Mouse (Mus musculus): ENCODE measurements around the gene Nup107. TPM values are rescaled to one million over a fixed set of nuclear protein-coding genes. Genes with fewer than 3 reads are reported as not detected.

Nup107 gene
- polyA plus RNA-seq, 1 experiment from 2014 or later = 77.5 TPM

GRCm38 (mm10) chr10:117757796-117758342 is 34.6 kb downstream of the Nup107 start:
- 95% methylated on average over 7 of the region's 7 CpGs for WGBS
- no peaks in the 10 kb centered on the region for H3K4me1 ChIP-seq (ENCODE audit: control insufficient read depth, insufficient read depth, low read length)
- no peaks in the 10 kb centered on the region for H3K27me3 ChIP-seq (ENCODE audit: control insufficient read depth, insufficient read depth, low read length)
- no peak overlapping the region for H3K4me2 ChIP-seq (replicated peaks; ENCODE audit: low read depth, low read length)
- ATAC-seq (ENCODE audit: low FRiP score, low TSS enrichment) = no peak
- H3K36me3 ChIP-seq (ENCODE audit: control insufficient read depth, insufficient read depth, low read length) = peaks cover 88% of the 10 kb centered on the region
- H3K9me3 ChIP-seq (ENCODE audit: control insufficient read depth, low read length) = no peaks in the 10 kb centered on the region
- no peak overlapping the region for H3K4me3 ChIP-seq (ENCODE audit: low read length)
- no peak overlapping the region for H3K9ac ChIP-seq (ENCODE audit: low read depth, low read length)
- no peak overlapping the region for H3K27ac ChIP-seq (ENCODE audit: low read depth, low read length)

GRCm38 (mm10) chr10:117757259-117757658 is 35.2 kb downstream of the Nup107 start:
- Histone ChIP-seq H3K27me3 (ENCODE audit: control insufficient read depth, insufficient read depth, low read length) (no peaks in the 10 kb centered on the region), H3K36me3 (ENCODE audit: control insufficient read depth, insufficient read depth, low read length) (peaks cover 86% of the 10 kb centered on the region), H3K4me1 (ENCODE audit: control insufficient read depth, insufficient read depth, low read length) (no peaks in the 10 kb centered on the region), H3K9me3 (ENCODE audit: control insufficient read depth, low read length) (no peaks in the 10 kb centered on the region), H3K4me3 (ENCODE audit: low read length) (no peak overlapping the region), H3K4me2 (replicated peaks; ENCODE audit: low read depth, low read length) (no peak overlapping the region), H3K9ac (ENCODE audit: low read depth, low read length) (no peak overlapping the region), H3K27ac (ENCODE audit: low read depth, low read length) (no peak overlapping the region)
- no peak for ATAC-seq (ENCODE audit: low FRiP score, low TSS enrichment)
- 87% methylated on average over 1 of the region's 1 CpGs for WGBS

- Histone ChIP-seq H3K27me3 (ENCODE audit: control insufficient read depth, insufficient read depth, low read length) (no peaks in the 10 kb centered on the region), H3K9ac (ENCODE audit: low read depth, low read length) (no peak overlapping the region), H3K36me3 (ENCODE audit: control insufficient read depth, insufficient read depth, low read length) (peaks cover 86% of the 10 kb centered on the region), H3K4me3 (ENCODE audit: low read length) (no peak overlapping the region), H3K4me1 (ENCODE audit: control insufficient read depth, insufficient read depth, low read length) (no peaks in the 10 kb centered on the region), H3K27ac (ENCODE audit: low read depth, low read length) (no peak overlapping the region), H3K9me3 (ENCODE audit: control insufficient read depth, low read length) (no peaks in the 10 kb centered on the region), H3K4me2 (replicated peaks; ENCODE audit: low read depth, low read length) (no peak overlapping the region)
- 95% methylated on average over 5 of the region's 5 CpGs for WGBS
- ATAC-seq (ENCODE audit: low FRiP score, low TSS enrichment) = no peak
Observed at GRCm38 (mm10) chr10:117756784-117757183, 35.7 kb downstream of the Nup107 start.

GRCm38 (mm10) chr10:117755799-117756467 is 36.6 kb downstream of the Nup107 start:
- ATAC-seq (ENCODE audit: low FRiP score, low TSS enrichment) = no peak
- Histone ChIP-seq H3K27me3 (ENCODE audit: control insufficient read depth, insufficient read depth, low read length) (no peaks in the 10 kb centered on the region), H3K4me1 (ENCODE audit: control insufficient read depth, insufficient read depth, low read length) (no peaks in the 10 kb centered on the region), H3K9ac (ENCODE audit: low read depth, low read length) (no peak overlapping the region), H3K9me3 (ENCODE audit: control insufficient read depth, low read length) (no peaks in the 10 kb centered on the region), H3K36me3 (ENCODE audit: control insufficient read depth, insufficient read depth, low read length) (peaks cover 86% of the 10 kb centered on the region), H3K27ac (ENCODE audit: low read depth, low read length) (no peak overlapping the region), H3K4me2 (replicated peaks; ENCODE audit: low read depth, low read length) (no peak overlapping the region), H3K4me3 (ENCODE audit: low read length) (no peak overlapping the region)
- WGBS = 92% methylated on average over 11 of the region's 11 CpGs

GRCm38 (mm10) chr10:117755086-117755798 is 37.3 kb downstream of the Nup107 start:
- no peak overlapping the region for H3K4me3 ChIP-seq (ENCODE audit: low read length)
- peaks cover 83% of the 10 kb centered on the region for H3K36me3 ChIP-seq (ENCODE audit: control insufficient read depth, insufficient read depth, low read length)
- no peak overlapping the region for H3K27ac ChIP-seq (ENCODE audit: low read depth, low read length)
- H3K4me2 ChIP-seq (replicated peaks; ENCODE audit: low read depth, low read length) = no peak overlapping the region
- no peak for ATAC-seq (ENCODE audit: low FRiP score, low TSS enrichment)
- H3K9me3 ChIP-seq (ENCODE audit: control insufficient read depth, low read length) = no peaks in the 10 kb centered on the region
- H3K27me3 ChIP-seq (ENCODE audit: control insufficient read depth, insufficient read depth, low read length) = no peaks in the 10 kb centered on the region
- H3K9ac ChIP-seq (ENCODE audit: low read depth, low read length) = no peak overlapping the region
- no peaks in the 10 kb centered on the region for H3K4me1 ChIP-seq (ENCODE audit: control insufficient read depth, insufficient read depth, low read length)
- WGBS = 89% methylated on average over 13 of the region's 13 CpGs

GRCm38 (mm10) chr10:117754609-117754940 is 37.9 kb downstream of the Nup107 start:
- no peaks in the 10 kb centered on the region for H3K4me1 ChIP-seq (ENCODE audit: control insufficient read depth, insufficient read depth, low read length)
- no peak overlapping the region for H3K9ac ChIP-seq (ENCODE audit: low read depth, low read length)
- no peak overlapping the region for H3K4me2 ChIP-seq (replicated peaks; ENCODE audit: low read depth, low read length)
- no peaks in the 10 kb centered on the region for H3K27me3 ChIP-seq (ENCODE audit: control insufficient read depth, insufficient read depth, low read length)
- H3K36me3 ChIP-seq (ENCODE audit: control insufficient read depth, insufficient read depth, low read length) = peaks cover 83% of the 10 kb centered on the region
- WGBS = 96% methylated on average over 7 of the region's 7 CpGs
- H3K4me3 ChIP-seq (ENCODE audit: low read length) = no peak overlapping the region
- no peak for ATAC-seq (ENCODE audit: low FRiP score, low TSS enrichment)
- no peak overlapping the region for H3K27ac ChIP-seq (ENCODE audit: low read depth, low read length)
- H3K9me3 ChIP-seq (ENCODE audit: control insufficient read depth, low read length) = no peaks in the 10 kb centered on the region

- peaks cover 79% of the 10 kb centered on the region for H3K36me3 ChIP-seq (ENCODE audit: control insufficient read depth, insufficient read depth, low read length)
- no peaks in the 10 kb centered on the region for H3K9me3 ChIP-seq (ENCODE audit: control insufficient read depth, low read length)
- H3K27me3 ChIP-seq (ENCODE audit: control insufficient read depth, insufficient read depth, low read length) = no peaks in the 10 kb centered on the region
- no peak overlapping the region for H3K4me3 ChIP-seq (ENCODE audit: low read length)
- H3K4me1 ChIP-seq (ENCODE audit: control insufficient read depth, insufficient read depth, low read length) = no peaks in the 10 kb centered on the region
- WGBS = 93% methylated on average over 8 of the region's 8 CpGs
- H3K4me2 ChIP-seq (replicated peaks; ENCODE audit: low read depth, low read length) = no peak overlapping the region
- ATAC-seq (ENCODE audit: low FRiP score, low TSS enrichment) = no peak
- no peak overlapping the region for H3K27ac ChIP-seq (ENCODE audit: low read depth, low read length)
- H3K9ac ChIP-seq (ENCODE audit: low read depth, low read length) = no peak overlapping the region
Observed at GRCm38 (mm10) chr10:117753711-117754608, 38.5 kb downstream of the Nup107 start.

- WGBS = 94% methylated on average over 5 of the region's 5 CpGs
- ATAC-seq (ENCODE audit: low FRiP score, low TSS enrichment) = no peak
- Histone ChIP-seq H3K9ac (ENCODE audit: low read depth, low read length) (no peak overlapping the region), H3K4me3 (ENCODE audit: low read length) (no peak overlapping the region), H3K4me2 (replicated peaks; ENCODE audit: low read depth, low read length) (no peak overlapping the region), H3K27me3 (ENCODE audit: control insufficient read depth, insufficient read depth, low read length) (no peaks in the 10 kb centered on the region), H3K36me3 (ENCODE audit: control insufficient read depth, insufficient read depth, low read length) (peaks cover 74% of the 10 kb centered on the region), H3K9me3 (ENCODE audit: control insufficient read depth, low read length) (no peaks in the 10 kb centered on the region), H3K27ac (ENCODE audit: low read depth, low read length) (no peak overlapping the region), H3K4me1 (ENCODE audit: control insufficient read depth, insufficient read depth, low read length) (no peaks in the 10 kb centered on the region)
Observed at GRCm38 (mm10) chr10:117752851-117753647, 39.5 kb downstream of the Nup107 start.
